Mouse (Mus musculus): ENCODE measurements around the gene Bud31.

DNA sequence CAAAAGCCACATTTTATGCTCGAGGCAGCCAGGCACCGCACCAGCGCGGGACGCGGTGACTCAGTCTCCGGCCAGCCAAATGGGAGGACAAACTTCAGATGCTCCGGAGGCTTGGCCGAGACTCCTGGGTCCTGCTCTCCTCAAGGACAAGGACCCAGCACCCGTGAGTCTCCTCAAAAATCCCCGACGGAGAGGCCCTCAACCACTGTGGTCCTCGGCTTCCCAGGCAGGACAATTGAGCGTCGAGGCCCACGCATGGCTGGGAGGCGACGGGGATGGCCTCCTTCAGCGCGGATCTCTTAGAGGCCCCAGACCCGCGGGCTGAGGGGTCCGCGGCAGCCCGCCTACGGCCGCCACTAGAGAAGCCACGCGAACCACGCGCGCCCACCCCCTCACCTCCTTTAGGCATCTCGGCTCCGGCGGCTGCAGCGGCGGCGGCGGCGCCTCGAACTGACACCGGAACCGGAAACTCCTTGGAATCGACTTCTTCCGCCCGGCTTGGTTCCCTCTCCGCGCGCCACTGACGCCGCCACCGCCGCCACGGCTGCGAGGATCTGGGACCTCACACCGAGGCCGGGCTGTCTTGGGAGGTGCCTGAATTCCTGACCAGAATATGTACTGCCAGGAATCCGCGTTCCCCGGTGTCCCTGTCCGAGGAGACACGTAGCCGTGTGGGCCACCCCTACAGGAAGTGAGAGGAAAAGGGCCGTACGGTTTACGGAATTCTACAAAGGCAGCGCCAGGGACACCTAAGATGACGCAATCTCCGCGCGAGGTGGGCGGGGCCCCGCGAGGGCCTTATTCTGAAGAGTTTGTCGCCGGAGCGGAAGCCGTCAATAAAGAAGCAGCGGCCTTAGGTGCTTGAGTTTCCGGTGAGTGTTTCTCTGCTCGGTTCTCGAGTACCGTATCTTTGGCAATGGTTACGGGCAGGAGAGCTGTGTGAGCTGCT lies at the start of gene Bud31, which contains the start of gene Pdap1:
- TF ChIP-seq TAL1 (IDR thresholded peaks at IDR 0.05; ENCODE audit: low read length), result no peak
- no peak for TF ChIP-seq GATA1 (IDR thresholded peaks at IDR 0.05; ENCODE audit: low read length)
